Mouse (Mus musculus) heart, adult 18-20 months (tissue): ENCODE measurements at regions not wholly inside any gene's neighbourhood (a gene's known extent, or its start where the extent isn't known, plus 50 kb on each side); places are given as distances from the start of the nearest gene placed in this dataset.
A peak's percentile ranks its signal among the peaks of the same experiment; 100 is the strongest.

Experiments
- DNase-seq, 2 experiments: peaks; one replicate each; pipeline ENCODE4 v3.0.0; 2021 to 2022; ENCODE audit warnings: mixed read lengths in 1 of 2

- DNase-seq = peak; percentile 30 to 45
Observed at GRCm38 (mm10) chr3:52510088-52510765, 242.1 kb downstream of the Foxo1 start.

DNA sequence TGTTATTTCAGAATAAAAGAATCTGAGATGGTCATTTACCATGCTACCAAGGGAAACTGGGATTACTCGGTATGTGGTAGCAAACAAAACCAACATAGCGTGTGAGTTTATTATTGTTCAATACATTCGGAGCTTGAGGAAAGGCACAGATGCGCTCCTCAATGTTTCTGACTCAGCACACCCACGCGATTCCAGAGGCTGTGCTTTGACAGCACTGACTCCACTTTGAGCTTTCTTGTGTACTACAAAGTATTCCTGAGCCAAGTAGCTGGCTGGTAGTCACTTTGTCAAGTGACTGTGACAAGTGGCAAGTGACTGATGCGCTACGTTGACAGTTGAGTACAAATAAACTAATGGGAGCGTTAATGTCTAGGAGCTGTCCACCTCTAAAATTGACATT is 235.8 kb downstream of the Foxo1 start:
- no peak for DNase-seq

- peak; percentile 83 to 85 for DNase-seq
Observed at GRCm38 (mm10) chr3:52502223-52502622, 234.1 kb downstream of the Foxo1 start.

DNA sequence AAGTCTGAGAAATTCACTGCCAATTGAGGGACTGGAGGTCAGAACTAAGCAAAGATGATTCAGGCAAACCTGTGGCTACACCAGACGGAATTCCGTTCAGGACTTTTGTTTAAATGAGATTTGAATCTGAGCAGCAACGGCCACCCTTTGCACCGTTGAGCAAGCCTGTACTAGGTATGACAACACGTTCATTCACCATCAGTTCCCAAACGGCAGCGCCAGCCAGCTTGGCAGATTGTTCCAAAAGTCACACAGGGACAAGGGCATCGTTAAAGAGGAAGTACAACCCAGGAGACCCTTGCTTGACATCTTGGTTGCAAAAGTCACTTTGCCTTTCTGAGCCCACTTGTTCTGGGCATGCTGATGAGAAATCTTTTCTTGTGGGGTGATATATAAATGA is 233.5 kb downstream of the Foxo1 start:
- DNase-seq = no peak

DNA sequence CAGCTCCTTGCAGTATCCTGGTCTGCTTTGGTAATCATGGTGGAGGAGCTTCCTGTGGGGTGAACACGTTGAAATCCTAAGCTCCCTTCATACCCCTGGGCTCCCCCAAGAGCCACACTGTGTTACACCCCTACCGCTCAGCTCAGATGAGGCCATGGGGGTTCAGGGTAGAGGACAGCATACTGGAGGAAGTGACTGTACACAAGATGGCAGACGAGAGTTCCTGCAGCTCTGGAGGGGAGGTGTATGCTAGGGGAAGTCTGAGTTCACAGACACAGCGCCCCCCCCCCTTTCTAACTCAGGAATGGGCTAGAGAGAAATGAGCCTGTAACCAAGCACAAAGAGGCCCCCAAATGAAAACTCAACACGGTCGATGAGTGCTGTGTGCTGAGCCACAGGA is 231.9 kb downstream of the Foxo1 start:
- no peak for DNase-seq

DNA sequence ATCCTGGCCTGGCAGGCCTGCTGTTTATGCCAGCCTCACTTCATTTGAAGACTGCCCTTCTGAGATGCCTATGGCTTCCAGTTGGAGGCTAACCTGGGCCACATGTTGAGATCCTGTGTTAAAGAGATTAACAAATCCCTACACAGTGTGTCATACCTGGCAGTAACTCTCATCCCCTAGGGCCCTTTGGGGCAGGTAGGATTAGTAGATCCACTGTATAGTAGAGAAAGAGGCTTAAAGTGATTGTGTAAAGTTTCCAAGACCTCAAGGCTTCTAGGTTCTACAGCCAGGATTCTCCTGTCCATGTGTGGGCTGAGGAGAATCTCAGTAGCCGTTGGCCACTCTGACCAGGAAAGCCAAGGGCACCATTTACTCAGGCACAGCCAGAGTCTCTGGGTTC is 231.4 kb downstream of the Foxo1 start:
- no peak for DNase-seq

- no peak for DNase-seq
Observed at GRCm38 (mm10) chr3:52498506-52499228, 230.5 kb downstream of the Foxo1 start.

DNA sequence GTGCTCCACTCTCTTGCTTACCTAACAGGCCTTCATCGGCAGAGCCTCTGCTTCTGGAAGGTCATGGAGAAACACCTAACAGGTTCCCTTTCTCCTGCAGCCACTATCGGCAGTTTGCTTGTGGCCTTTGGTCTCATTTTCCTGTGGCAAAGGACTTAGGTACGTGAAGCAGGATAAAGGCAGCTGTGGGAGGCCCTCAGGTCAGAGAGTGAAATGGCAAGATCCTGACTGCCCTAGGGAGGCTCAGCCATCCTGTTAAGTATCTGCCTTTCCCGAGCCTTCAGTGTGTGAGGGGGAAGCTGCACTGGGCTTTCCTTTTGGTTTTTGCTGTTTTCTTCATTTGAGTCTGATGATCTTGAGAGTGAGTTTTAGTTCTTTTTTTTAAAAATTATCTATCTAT is 228.8 kb downstream of the Foxo1 start:
- no peak for DNase-seq

- no peak for DNase-seq
Observed at GRCm38 (mm10) chr3:52495401-52495800, 227.3 kb downstream of the Foxo1 start.

GRCm38 (mm10) chr3:52494924-52495323 is 226.8 kb downstream of the Foxo1 start:
- DNase-seq = no peak

DNA sequence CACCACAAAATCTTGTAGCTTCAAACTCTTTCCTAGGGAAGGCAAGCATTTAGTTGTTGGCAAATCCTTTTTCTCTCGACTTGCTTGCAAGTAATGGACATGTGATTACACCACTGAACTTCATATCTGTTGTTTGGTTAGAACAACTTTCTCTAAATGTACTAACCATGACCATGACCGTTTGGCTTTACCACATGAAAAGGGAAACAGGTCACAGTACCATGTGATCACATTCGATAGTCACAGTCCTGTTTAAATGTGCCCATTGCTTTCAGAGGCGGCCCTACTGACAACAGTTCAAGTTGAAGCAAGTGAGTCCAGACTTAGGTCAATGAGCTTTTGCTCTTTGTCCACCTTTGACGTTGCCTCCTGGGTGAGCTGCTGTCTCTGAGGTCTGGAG is 211.1 kb downstream of the Foxo1 start:
- no peak for DNase-seq

DNA sequence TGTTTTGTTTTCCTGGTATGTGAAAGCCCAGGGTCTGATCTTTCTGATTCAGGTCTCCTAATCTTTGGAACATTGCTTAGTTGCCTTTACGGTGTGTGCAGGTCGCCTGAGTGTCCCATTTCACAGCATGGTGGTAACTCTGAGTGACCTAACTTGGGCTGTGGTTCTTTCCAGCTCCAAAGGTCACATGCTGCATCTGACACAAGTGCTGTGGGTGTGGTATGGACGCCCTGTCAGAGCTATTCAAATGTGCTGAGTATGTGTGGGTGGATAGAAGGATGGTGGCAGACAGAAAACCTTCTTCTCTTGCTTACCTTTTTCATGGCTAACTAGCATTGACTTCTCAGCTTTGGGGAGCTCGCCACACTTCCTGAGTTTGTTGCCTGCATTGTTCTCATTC is 201.8 kb downstream of the Foxo1 start:
- DNase-seq = no peak

GRCm38 (mm10) chr3:52469397-52469796 is 201.3 kb downstream of the Foxo1 start:
- DNase-seq = no peak

DNA sequence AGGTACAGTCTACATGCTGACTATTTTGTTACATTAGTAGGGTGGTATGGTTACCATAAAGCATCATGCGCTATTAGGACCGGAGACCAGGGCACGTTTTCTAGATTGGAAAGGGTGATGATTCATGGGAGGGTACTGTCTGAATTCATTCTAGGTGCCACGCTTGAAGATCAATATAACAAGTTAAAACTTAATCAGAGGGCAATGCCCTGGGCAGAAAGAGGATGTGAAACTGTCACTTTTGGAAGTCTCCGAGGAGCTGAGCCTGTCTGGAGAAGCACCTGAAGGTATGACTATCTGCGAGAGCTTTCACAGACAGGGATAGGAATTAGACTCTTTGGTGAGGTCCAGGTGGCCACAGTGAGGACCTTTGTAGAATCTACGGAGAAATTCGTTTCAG is 200.2 kb downstream of the Foxo1 start:
- peak in 1 of 2 experiments; percentile 4 for DNase-seq

DNA sequence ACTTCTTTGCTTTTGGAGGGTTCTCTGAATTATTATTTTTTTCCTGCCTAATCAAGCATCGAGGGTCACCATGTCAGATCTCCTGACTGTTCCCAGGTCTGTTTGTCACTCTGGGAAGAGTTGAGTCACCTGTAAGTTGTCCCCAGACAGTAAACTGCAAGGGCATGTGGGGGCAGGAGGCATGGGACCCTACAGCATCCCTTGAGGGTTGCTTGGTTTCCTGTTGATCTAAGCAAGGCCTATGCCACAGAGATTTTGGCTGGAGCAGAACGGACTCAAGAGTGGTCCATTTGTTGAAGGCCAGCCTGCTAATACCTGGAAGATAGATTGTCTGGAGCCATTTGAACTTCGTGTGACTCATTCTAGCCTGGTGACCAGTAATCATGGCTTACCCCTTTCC is 199.7 kb downstream of the Foxo1 start:
- DNase-seq = no peak

GRCm38 (mm10) chr3:52466984-52467565 is 198.9 kb downstream of the Foxo1 start:
- no peak for DNase-seq

DNA sequence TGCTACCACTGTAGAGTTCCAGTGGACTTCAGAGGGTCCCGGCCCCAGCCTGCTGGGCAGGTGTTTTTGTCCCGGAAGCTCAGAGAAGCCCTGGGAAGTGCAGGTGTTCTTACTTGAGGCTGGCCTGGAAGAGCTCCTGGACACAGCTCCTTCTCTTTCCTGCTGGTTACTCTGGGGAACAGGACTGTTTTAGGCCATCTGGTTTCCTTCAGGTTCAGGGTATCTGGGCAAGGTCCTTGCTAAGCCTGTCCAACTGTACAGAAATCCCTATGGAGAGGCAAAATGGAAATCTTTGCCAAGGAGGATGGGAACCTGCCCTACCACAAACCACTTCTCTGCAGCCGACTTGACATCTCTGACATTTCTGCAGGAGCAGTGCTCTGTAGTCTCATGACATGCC is 198.4 kb downstream of the Foxo1 start:
- peak in 1 of 2 experiments; percentile 6 for DNase-seq

DNA sequence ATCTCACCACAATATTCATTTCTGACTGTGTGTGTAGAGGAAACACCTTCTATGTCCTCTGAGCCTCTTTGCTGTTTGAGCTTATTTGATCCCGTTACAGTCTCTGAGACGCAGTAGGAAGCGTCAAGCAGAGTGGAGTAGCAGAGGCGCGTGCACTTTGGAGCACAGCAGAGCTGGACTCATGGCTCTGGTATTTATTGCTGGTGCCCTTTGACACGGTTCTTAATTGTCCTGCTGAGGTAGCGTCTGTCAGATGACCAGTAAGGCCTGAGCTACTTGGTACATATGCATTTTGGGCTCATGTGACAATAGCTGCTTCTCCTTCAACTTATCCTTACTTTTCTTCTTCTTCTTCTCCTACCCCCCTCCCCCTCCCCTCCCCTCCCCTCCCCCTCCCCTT is 195.8 kb downstream of the Foxo1 start:
- DNase-seq = no peak

GRCm38 (mm10) chr3:52454955-52455354 is 186.8 kb downstream of the Foxo1 start:
- DNase-seq = no peak

GRCm38 (mm10) chr3:52453041-52453440 is 184.9 kb downstream of the Foxo1 start:
- peak in 1 of 2 experiments; percentile 15 for DNase-seq

DNA sequence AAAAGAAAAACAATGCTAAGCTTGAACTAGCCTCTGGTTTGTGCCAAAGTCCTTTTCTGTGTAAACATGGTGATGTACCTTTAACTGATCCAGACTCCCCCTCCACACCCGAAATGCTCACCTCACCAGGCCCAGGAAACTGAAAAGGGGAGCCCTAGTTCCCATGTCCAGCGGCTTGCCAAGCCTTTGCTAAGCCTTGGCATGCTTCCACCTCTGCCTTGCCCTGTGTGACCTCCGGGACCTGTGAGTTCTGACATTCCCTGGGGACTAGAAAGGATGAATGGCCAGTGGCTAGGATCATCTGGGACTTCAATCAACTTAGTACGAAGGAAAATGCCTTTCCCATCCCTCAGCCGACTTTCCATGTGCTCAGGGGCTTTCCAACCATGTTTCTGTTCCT is 184.2 kb downstream of the Foxo1 start:
- peak; percentile 73 to 89 for DNase-seq

DNA sequence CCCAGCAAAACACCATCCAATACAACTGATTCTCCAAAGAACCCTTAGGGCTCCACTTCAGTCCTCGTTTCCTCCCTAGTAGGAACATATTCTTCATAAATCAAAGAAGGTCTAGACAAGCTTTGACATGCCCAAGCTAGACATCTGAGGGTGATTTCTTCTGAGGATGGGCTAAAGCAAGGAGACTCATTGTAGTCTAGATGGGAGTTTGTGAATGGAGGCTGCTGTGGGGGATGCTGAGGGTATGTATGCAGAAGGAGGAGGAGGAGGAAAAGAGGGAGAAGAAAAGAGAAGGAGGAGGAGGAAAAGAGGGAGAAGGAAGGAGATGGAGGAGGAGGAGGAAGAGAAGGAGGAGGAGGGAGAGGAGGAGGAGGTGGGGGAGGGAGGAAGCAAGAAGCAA is 178.9 kb downstream of the Foxo1 start:
- no peak for DNase-seq

DNA sequence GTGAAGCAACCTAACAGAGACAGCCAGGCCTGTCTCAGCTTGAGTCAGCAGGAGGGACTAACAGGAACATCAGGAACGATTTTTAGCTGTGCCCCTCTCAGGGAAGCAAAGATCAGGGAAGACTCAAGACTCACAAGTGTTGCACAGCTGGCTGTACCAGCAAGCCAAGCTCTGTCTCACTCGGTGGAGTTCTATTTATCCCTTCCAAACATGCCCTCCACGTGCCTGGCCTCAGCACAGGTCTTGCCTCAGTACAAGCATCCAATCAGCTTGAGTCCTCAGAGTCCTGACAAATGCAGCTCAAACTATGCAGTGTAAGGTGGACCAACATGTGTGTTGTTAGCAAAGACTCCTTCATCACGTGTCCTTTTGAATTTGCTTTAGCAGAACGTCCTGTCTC is 178.4 kb downstream of the Foxo1 start:
- DNase-seq = no peak
